Mouse (Mus musculus) urinary bladder, postnatal 4 days (tissue): ENCODE measurements around the gene Scn10a.

ENCODE experiments used
- DNase-seq, 2 experiments: peaks; one replicate each; pipeline ENCODE4 v3.0.0; 2021 to 2022; ENCODE audit warnings: low spot score in 2 of 2

Scn10a gene

GRCm38 (mm10) chr9:119634216-119634843 is 84.8 kb downstream of the Scn10a start:
- DNase-seq = no peak

GRCm38 (mm10) chr9:119633475-119633874 is 85.6 kb downstream of the Scn10a start:
- DNase-seq = no peak

- no peak for DNase-seq
These were observed 86.3 kb downstream of the Scn10a start for GRCm38 (mm10) chr9:119632801-119633200.

- peak in 1 of 2 experiments; percentile 26 for DNase-seq
These were observed 87.1 kb downstream of the Scn10a start for GRCm38 (mm10) chr9:119631899-119632533.

GRCm38 (mm10) chr9:119631393-119631898 is 87.7 kb downstream of the Scn10a start:
- no peak for DNase-seq

- no peak for DNase-seq
These were observed 90.3 kb downstream of the Scn10a start for GRCm38 (mm10) chr9:119628690-119629268.

GRCm38 (mm10) chr9:119627227-119627626 is 91.9 kb downstream of the Scn10a start:
- no peak for DNase-seq

GRCm38 (mm10) chr9:119624151-119624550 is 95.0 kb downstream of the Scn10a start:
- DNase-seq = no peak

- no peak for DNase-seq
These were observed 104.3 kb downstream of the Scn10a start for GRCm38 (mm10) chr9:119614798-119615197.

GRCm38 (mm10) chr9:119610563-119611166 is 108.5 kb downstream of the Scn10a start:
- no peak for DNase-seq

- DNase-seq = no peak
These were observed 112.2 kb downstream of the Scn10a start for GRCm38 (mm10) chr9:119606906-119607305.

GRCm38 (mm10) chr9:119604607-119605006 is 114.5 kb downstream of the Scn10a start:
- DNase-seq = no peak

GRCm38 (mm10) chr9:119598501-119598900 is 120.6 kb downstream of the Scn10a start:
- no peak for DNase-seq

- no peak for DNase-seq
These were observed 121.8 kb downstream of the Scn10a start for GRCm38 (mm10) chr9:119597332-119597731.

GRCm38 (mm10) chr9:119589592-119589991 is 129.5 kb downstream of the Scn10a start:
- no peak for DNase-seq

GRCm38 (mm10) chr9:119588763-119589449 is 130.2 kb downstream of the Scn10a start:
- no peak for DNase-seq

GRCm38 (mm10) chr9:119580668-119581067 is 138.5 kb downstream of the Scn10a start:
- peak; percentile 56 to 79 for DNase-seq

GRCm38 (mm10) chr9:119580187-119580586 is 138.9 kb downstream of the Scn10a start:
- no peak for DNase-seq

- no peak for DNase-seq
These were observed 140.3 kb downstream of the Scn10a start, which contains the start of gene Scn5a for GRCm38 (mm10) chr9:119578636-119579438. Gene Scn5a, minus strand, starts transcription at chr9:119579016.

- no peak for DNase-seq
These were observed 140.8 kb downstream of the Scn10a start for GRCm38 (mm10) chr9:119578311-119578635.

- DNase-seq = no peak
These were observed 142.1 kb downstream of the Scn10a start for GRCm38 (mm10) chr9:119576977-119577376.
